Comparison of ENCODE assay signal across 26 mouse cellular contexts in genomic region chr5:106643434-106643833, GRCm38 (mm10). TPM values are rescaled to one million over a fixed set of nuclear protein-coding genes. Genes with fewer than 3 reads are reported as not detected.
"Had no signal": no experiment of that assay in that cellular context is flagged by ENCODE, and none has a peak within 500 bp of the region (broad histone marks: within the 10 kb centered on the region; RNA-seq: fewer than 3 reads in every experiment).

No protein-coding gene starts in this region.

- H3K4me3 ChIP-seq: megakaryocyte, embryonic 14.5 days; midbrain, embryonic 10.5 days; myocyte; neural tube, embryonic 13.5 days; neural tube, embryonic 15.5 days had no signal

- H3K27me3 ChIP-seq: megakaryocyte, embryonic 14.5 days; neural tube, embryonic 13.5 days; neural tube, embryonic 15.5 days had no signal

- H3K27ac ChIP-seq: liver, embryonic 14.5 days; midbrain, embryonic 10.5 days; neural tube, embryonic 13.5 days; neural tube, embryonic 15.5 days had no signal

- H3K4me2 ChIP-seq: lung, embryonic 14.5 days; neural tube, embryonic 13.5 days; neural tube, embryonic 15.5 days had no signal

- H3K4me1 ChIP-seq: midbrain, embryonic 10.5 days; neural tube, embryonic 15.5 days had no signal

- DNase-seq: lung, adult 18-20 months; lung, embryonic 14.5 days; lung, postnatal 10 days; lung, postnatal 4 days; midbrain, embryonic 14.5 days; retina, postnatal 1 day; right cerebral cortex, adult 18-20 months; right cerebral cortex, postnatal 25 days; right cerebral cortex, postnatal 4 days; spleen, adult 18-20 months; thymus, adult 18-20 months; thymus, postnatal 14 days; thymus, postnatal 36 days had no signal

- ATAC-seq: midbrain, embryonic 16.5 days had no signal

- H3K9me3 ChIP-seq: megakaryocyte, embryonic 14.5 days; midbrain, embryonic 10.5 days; neural tube, embryonic 13.5 days; neural tube, embryonic 15.5 days had no signal

- H3K9ac ChIP-seq: liver, embryonic 14.5 days; lung, embryonic 14.5 days; neural tube, embryonic 13.5 days; neural tube, embryonic 15.5 days had no signal

- H3K36me3 ChIP-seq: neural tube, embryonic 15.5 days had no signal

RNA-seq across cellular contexts. Expression of gene Gm17304, which starts 34.5 kb away (rescaled TPM):
- polyA plus RNA-seq: liver, embryonic 14.5 days; lung, embryonic 14.5 days; lung, embryonic 16.5 days; midbrain, embryonic 10.5 days; midbrain, embryonic 14.5 days; midbrain, embryonic 16.5 days; myocyte; neural tube, embryonic 11.5 days; neural tube, embryonic 13.5 days; neural tube, embryonic 15.5 days; small intestine, adult 2 months; stomach, embryonic 14.5 days; stomach, embryonic 16.5 days; thymus, postnatal 0 days had no signal
